Mouse (Mus musculus) ovary, postnatal 14 days (tissue): Measurements from ENCODE around the gene Tmod2.

Experiments used
- DNase-seq: peaks from one replicate; pipeline ENCODE4 v3.0.0; 2022; ENCODE audit warnings: low spot score

Gene Tmod2

GRCm38 (mm10) chr9:75600166-75600934, 10.8 kb downstream of the Tmod2 start:
- no peak for DNase-seq

GRCm38 (mm10) chr9:75599191-75599841, 11.8 kb downstream of the Tmod2 start:
- no peak for DNase-seq

- no peak for DNase-seq
These were observed 13.5 kb downstream of the Tmod2 start for GRCm38 (mm10) chr9:75597596-75597995.

DNA sequence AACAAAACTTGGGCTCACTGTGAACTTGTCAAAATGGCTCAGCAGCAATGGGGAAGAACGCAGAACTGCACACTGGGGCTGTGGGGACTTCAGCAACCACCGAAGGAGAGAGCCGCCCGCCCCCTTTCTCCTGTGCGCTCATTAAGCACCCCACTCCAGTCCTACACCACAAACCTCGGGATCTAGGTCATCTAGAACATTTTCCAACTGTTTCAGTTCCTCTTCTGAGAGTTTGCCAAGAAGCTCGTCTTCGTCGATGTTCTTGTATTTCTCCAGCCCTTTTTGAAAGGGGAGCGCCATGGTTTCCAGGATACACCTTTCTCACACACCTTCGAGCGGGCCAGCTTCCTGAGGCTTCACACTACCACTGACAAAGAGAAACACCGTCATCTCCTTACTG, 14.1 kb downstream of the Tmod2 start:
- DNase-seq: no peak

GRCm38 (mm10) chr9:75593481-75593880, 17.6 kb downstream of the Tmod2 start:
- no peak for DNase-seq

- no peak for DNase-seq
These were observed 21.0 kb downstream of the Tmod2 start for GRCm38 (mm10) chr9:75589850-75590790.

DNA sequence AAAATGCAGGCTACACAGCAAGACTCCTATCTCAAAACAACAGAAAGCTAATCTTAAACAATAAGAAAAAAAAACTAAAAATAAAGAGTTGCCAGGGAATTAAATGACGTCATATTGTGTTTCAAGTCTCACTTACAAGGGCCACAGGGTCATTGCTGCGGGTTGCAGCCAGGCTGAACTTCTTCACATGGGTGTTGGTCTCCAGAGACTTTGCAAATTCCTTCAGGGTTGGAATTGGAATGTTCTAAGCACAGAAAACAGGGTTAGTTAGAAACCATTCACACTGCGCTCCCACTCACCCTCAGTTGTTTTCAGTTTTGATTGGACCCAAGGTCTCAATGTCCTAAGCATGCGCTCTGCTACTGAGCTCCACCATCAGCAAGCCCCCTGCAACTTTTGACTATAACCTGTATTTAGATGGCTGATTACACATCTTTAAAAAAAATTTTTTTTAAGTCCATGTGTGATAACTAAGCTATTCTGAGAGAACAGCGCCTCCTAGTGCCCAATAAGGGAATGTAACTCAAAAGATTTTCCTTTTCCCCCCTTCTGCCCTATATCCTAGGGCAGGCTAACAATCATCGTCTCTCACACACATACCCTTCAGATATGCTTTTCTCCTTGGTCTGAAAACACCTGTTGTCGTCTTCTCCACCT, 29.3 kb downstream of the Tmod2 start:
- no peak for DNase-seq

DNA sequence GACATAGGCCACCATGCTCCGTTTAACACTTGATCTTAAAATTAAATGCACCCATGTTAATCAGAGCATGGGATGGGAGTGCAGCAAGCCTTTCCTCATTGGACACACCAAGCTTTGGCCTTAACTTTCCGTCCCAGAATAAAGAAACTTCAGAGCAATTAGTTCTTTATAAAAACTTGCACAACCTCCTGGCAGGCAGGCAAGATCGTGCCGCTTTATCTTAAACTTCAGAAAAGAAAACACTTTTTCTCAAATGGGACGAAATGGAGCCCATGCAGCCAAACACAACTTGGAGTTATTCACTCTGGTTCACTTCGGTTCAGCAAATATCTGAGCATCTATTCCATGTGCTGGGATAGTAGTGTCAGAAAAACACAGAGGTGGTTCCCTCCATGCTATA, 31.8 kb downstream of the Tmod2 start:
- DNase-seq: no peak

DNA sequence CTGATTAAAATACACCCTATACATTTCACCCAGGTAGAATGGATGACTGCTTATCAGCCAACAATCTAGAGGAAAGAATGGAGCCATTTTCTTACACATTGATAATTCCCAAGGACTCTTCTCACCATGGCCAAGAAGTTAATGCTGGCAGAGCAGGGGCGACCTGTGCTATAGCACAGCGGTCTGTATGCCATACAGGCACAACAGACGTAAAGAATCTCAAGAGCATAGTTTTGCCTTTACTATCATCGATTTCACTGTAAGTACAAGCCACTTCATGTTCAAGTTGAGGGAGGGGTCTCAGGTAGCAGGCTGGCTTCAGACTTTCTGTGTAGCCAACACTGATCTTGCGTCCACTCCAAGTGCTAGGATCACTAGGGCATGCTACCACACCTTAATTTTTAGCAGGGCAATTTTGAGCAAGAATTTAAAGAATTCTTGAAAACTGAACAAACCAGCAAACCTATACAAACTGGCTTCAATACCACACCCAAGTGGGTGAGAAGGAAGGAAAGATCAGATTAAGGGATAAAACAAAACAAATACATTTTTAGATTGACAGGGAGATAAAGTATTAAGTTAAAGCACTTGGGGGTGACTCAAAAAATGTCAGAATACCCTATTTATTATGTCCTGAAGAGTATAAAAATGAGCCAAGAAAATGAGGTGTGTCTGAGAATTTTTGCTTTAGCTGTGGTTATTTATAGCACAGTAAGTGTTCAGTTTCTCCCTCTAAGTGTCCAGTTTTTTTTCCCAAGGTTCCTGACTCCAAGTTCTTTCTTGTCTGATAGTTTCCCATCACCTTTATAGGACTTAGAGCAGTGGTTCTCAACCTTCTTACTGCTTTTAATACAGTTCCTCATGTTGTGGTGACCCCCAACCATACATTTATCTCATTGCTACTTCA, 39.8 kb downstream of the Tmod2 start:
- DNase-seq: no peak

- no peak for DNase-seq
These were observed 42.7 kb downstream of the Tmod2 start for GRCm38 (mm10) chr9:75568399-75568798.

DNA sequence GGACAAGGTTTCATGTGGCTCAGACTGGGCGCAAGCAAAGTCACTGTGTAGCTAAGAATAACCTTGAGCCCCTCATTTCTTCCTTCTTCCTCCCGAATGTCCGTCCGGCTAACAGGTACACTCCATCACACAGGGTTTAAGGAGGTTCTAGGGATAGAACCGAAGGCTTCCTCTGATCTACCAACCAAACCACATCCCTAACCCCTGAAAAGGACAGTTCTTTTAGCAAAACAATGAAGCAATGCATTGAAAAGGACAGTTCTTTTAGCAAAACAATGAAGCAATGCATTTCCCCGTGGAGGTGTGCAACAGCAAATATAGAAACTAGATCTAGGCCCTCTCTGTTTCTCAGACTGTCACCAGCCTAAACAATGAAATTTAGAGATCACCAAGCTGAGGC, 46.2 kb downstream of the Tmod2 start:
- no peak for DNase-seq

- DNase-seq: no peak
These were observed 47.5 kb downstream of the Tmod2 start for GRCm38 (mm10) chr9:75563622-75564021.

GRCm38 (mm10) chr9:75563176-75563575, 47.9 kb downstream of the Tmod2 start:
- no peak for DNase-seq

DNA sequence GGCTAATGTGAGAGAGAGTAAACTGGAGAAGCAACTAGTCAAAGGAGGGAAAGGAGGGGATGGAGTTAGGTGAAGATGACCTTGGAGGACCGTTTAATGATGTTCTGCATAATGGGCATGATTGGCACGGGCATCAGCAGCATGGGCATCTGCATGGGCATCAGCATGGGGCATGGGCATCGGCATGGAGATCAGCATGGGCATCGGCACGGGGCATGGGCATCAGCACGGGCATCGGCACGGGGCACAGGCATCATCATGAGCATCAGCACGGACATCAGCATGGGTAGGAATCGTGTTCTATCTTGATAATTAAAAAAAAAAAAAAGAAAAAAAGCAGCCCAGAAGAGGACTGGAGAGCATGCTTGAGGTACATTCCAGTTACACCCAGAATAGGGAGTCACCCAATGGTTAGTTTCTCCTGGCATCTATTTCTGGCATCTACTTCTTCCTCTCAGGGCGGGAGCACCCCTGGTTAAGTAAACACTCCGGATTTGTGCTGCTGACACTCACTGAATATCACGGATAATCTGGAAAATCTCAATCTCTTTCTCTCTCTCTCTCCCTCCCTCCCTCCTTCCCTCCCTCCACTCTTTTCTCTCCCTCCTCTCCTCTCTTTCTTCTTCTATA, 50.0 kb downstream of the Tmod2 start:
- no peak for DNase-seq

- no peak for DNase-seq
These were observed 50.8 kb downstream of the Tmod2 start for GRCm38 (mm10) chr9:75560353-75560752.

DNA sequence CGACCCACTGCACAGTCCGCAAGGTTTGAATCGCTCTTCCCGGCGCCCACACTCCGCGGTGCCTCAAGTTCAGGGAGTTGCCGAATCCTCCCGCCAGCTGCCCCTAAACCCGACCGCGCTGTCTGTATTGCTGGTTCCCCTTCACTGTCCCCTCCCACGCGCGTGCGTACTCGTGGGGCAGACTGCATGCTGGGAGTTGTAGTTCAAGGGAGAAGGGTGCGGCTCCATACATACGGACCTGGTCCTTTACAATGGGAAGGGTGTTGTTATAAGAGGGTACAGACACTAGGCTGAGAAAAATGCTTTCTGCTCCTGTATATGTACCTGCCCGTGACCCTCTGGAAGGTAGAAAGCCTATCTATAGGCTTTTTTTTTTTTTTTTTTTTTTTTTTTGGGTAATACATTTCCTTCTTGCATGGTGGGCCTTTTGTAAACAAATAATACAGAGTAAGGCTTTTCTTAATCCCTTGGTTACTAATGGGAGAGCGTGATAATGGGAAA, 51.6 kb downstream of the Tmod2 start, which contains the start of gene Tmod3:
Gene Tmod3, minus strand, starts transcription at position 146 of the 501 bp plus-strand sequence.
- peak; percentile 90 for DNase-seq

GRCm38 (mm10) chr9:75558812-75559511, 52.2 kb downstream of the Tmod2 start:
- peak; percentile 15 for DNase-seq

DNA sequence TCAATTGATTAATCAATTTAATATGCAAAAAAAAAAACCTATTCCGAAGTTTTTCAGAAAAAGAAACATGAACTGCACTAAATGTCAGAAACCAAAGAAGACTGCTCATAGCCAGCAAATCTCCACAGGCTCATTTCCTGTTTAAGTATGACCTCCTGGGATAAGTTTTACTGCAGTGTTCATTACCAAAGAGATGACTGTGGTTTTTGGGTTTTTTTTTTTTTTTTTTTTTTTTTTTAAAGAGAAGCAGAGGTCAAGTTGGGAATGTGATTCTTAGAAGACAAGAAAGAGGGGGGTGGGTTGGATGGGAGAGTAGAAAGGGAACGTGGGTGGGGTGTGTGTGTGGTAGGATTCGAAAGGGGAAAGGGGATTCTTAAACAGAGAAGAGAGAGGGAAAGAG, 52.8 kb downstream of the Tmod2 start:
- no peak for DNase-seq

- DNase-seq: no peak
These were observed 57.4 kb downstream of the Tmod2 start for GRCm38 (mm10) chr9:75553719-75554118.

DNA sequence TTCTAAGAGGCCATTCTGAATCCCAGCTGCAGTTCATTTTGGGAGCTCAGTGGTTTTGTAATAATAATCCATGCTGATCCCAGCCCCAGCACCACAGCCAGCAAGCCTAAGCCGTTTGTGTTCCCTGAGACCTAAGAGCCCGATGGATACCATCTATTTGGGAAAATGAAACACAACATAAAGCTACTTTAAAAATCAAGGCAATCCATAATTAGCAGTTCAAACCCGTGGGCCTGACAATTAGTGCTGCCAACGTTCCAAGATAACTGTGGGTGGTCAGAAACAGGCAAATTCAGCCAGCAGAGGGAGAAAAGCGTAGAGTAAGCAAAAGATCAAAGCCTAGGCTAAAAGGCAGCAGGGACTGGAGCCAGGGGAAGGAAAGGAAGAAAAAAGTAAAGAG, 59.8 kb downstream of the Tmod2 start:
- DNase-seq: no peak
